8 mouse cellular contexts compared by ENCODE assay signal in genomic region chr9:83547830-83548689, GRCm38 (mm10). TPM values are rescaled to one million over a fixed set of nuclear protein-coding genes. Genes with fewer than 3 reads are reported as not detected.
A peak's percentile ranks its signal among the peaks of the same experiment; 100 is the strongest.
DNase-seq lines count a peak whose midpoint lies in the region; ATAC-seq and TF ChIP-seq lines count a peak whose summit lies in the region.

Gene Sh3bgrl2 (plus strand): TSS chr9:83548327.

- no peak within 1 kb of the TSS for H3K27ac ChIP-seq in ES-E14 (ENCODE audit: insufficient read depth, low read depth, low read length, poor library complexity, severe bottlenecking)
- H3K27ac ChIP-seq in cerebellum, adult 2 months (ENCODE audit: insufficient read depth, low read length) = peak within 1 kb of the TSS; percentile 90
- H3K27ac ChIP-seq in neural tube, embryonic 15.5 days (replicated peaks) = peak within 1 kb of the TSS; percentile 14; the same call in 1 of the 2 replicates
- H3K27ac ChIP-seq in testis, adult 2 months (ENCODE audit: control insufficient read depth, insufficient read depth, low read depth, low read length) = peak within 1 kb of the TSS; percentile 82

- no peaks in the 10 kb centered on the region for H3K9me3 ChIP-seq in ES-E14 (ENCODE audit: control insufficient read depth, insufficient read depth, low read depth, low read length)
- H3K9me3 ChIP-seq in neural tube, embryonic 15.5 days (replicated peaks) = no peaks in the 10 kb centered on the region

- no peak for TF ChIP-seq CTCF in cerebellum, adult 2 months (IDR thresholded peaks at IDR 0.05; ENCODE audit: borderline replicate concordance, insufficient read depth, low read depth, low read length)
- TF ChIP-seq CTCF in lung, adult 2 months (IDR thresholded peaks at IDR 0.05; ENCODE audit: insufficient read depth, low read length) = no peak
- TF ChIP-seq CTCF in testis, adult 2 months (IDR thresholded peaks at IDR 0.05; ENCODE audit: control insufficient read depth, insufficient read depth, insufficient replicate concordance, low read depth, low read length) = no peak

- TF ChIP-seq POLR2A in cerebellum, adult 2 months (IDR thresholded peaks at IDR 0.05; ENCODE audit: borderline replicate concordance, insufficient read depth, low read length) = peak; percentile 85
- TF ChIP-seq POLR2A in lung, adult 2 months (IDR thresholded peaks at IDR 0.05; ENCODE audit: borderline replicate concordance, extremely low read depth, low read depth, low read length) = peak; percentile 73; the same call in 1 of the 2 replicates
- peak; percentile 82 for TF ChIP-seq POLR2A in testis, adult 2 months (IDR thresholded peaks at IDR 0.05; ENCODE audit: control insufficient read depth, low read depth, low read length)

- in situ Hi-C loops in ES-E14 (cut with MboI; ENCODE audit: low sequenced_read_pairs in 2 of 2, unreplicated experiment in 2 of 2) = no loop called here

- H3K9ac ChIP-seq in ES-E14 (ENCODE audit: insufficient read depth, low read depth, low read length, poor library complexity, severe bottlenecking) = peak within 1 kb of the TSS; percentile 87
- peak within 1 kb of the TSS; percentile 48 for H3K9ac ChIP-seq in neural tube, embryonic 15.5 days (replicated peaks)

- DNase-seq in ES-E14 (ENCODE audit: low read depth, low spot score) = peak; percentile 65
- DNase-seq in cerebellum, adult 2 months = peak; percentile 91 to 95
- DNase-seq in layer of hippocampus, adult 8-10 months (ENCODE audit: low spot score in 2 of 2) = peak; percentile 68 to 81
- DNase-seq in lung, adult 2 months = peak; percentile 84

- no peaks in the 10 kb centered on the region for H3K36me3 ChIP-seq in ES-E14 (ENCODE audit: control insufficient read depth, insufficient read depth, low read length, poor library complexity, severe bottlenecking)
- H3K36me3 ChIP-seq in neural tube, embryonic 15.5 days = no peaks in the 10 kb centered on the region
- H3K36me3 ChIP-seq in testis, adult 2 months (ENCODE audit: control insufficient read depth, insufficient read depth, low read length) = no peaks in the 10 kb centered on the region

- peak; percentile 93 for ATAC-seq in frontal cortex, adult (ENCODE audit: low TSS enrichment)
- peak; percentile 44 to 80 for ATAC-seq in hematopoietic stem cell, adult 5-6 weeks (replicated peaks in 1 of 2; ENCODE audit: insufficient read depth in 1 of 2, low FRiP score in 2 of 2, low TSS enrichment in 1 of 2, low read depth in 1 of 2, poor library complexity in 2 of 2, severe bottlenecking in 2 of 2)
- ATAC-seq in neural tube, embryonic 15.5 days (ENCODE audit: low FRiP score) = peak; percentile 95

- H3K4me1 ChIP-seq in ES-E14 (ENCODE audit: control insufficient read depth in 2 of 2, insufficient read depth in 2 of 2, low read length in 2 of 2, poor library complexity in 1 of 2) = peaks cover 0 to 2% of the 10 kb centered on the region in 2 experiments; a peak in 1 of 4 replicates
- H3K4me1 ChIP-seq in cerebellum, adult 2 months (ENCODE audit: control insufficient read depth, insufficient read depth, low read length) = no peaks in the 10 kb centered on the region
- no peaks in the 10 kb centered on the region for H3K4me1 ChIP-seq in lung, adult 2 months (ENCODE audit: control insufficient read depth, insufficient read depth, low read length)
- H3K4me1 ChIP-seq in neural tube, embryonic 15.5 days = 0 out of 2 replicates have a peak, but pooled peaks cover 3% of the 10 kb centered on the region
- H3K4me1 ChIP-seq in testis, adult 2 months (ENCODE audit: control insufficient read depth, insufficient read depth, low read length) = peaks cover 6% of the 10 kb centered on the region

- peak within 1 kb of the TSS; percentile 78 for H3K4me2 ChIP-seq in neural tube, embryonic 15.5 days

- peak within 1 kb of the TSS; percentile 83 to 86 for H3K4me3 ChIP-seq in ES-E14 (ENCODE audit: insufficient read depth in 1 of 2, low read depth in 1 of 2, low read length in 2 of 2, poor library complexity in 1 of 2, severe bottlenecking in 1 of 2)
- peak within 1 kb of the TSS; percentile 99 for H3K4me3 ChIP-seq in cerebellum, adult 2 months (replicated peaks; ENCODE audit: insufficient read depth, low read depth, low read length)
- H3K4me3 ChIP-seq in lung, adult 2 months (replicated peaks; ENCODE audit: extremely low read depth, low read depth, low read length) = peak within 1 kb of the TSS; percentile 95
- H3K4me3 ChIP-seq in neural tube, embryonic 15.5 days (replicated peaks) = peak within 1 kb of the TSS; percentile 69
- peak within 1 kb of the TSS; percentile 94 for H3K4me3 ChIP-seq in testis, adult 2 months (ENCODE audit: control insufficient read depth, low read depth, low read length)

- 2% methylated on average over 76 of the region's 76 CpGs for WGBS in cerebellum, adult 2 months
- WGBS in lung, adult 2 months = 3% methylated on average over 76 of the region's 76 CpGs
- WGBS in neural tube, embryonic 15.5 days = 2% methylated on average over 76 of the region's 76 CpGs

- no peaks in the 10 kb centered on the region for H3K27me3 ChIP-seq in cerebellum, adult 2 months (ENCODE audit: control insufficient read depth, insufficient read depth, low read length)
- no peaks in the 10 kb centered on the region for H3K27me3 ChIP-seq in neural tube, embryonic 15.5 days (replicated peaks)
- no peaks in the 10 kb centered on the region for H3K27me3 ChIP-seq in testis, adult 2 months (ENCODE audit: control insufficient read depth, insufficient read depth, low read length)

TF ChIP-seq in ES-E14, 5 proteins besides CTCF, POLR2A, EP300 and RAD21:
- no peak for TF ChIP-seq CHD2 (IDR thresholded peaks at IDR 0.05; ENCODE audit: low read depth, low read length)
- TF ChIP-seq ZNF384 (IDR thresholded peaks at IDR 0.05; ENCODE audit: low read depth, low read length) = no peak
- TF ChIP-seq MAFK (IDR thresholded peaks at IDR 0.05; ENCODE audit: insufficient read depth, low read depth, low read length) = no peak
- TF ChIP-seq HCFC1 (IDR thresholded peaks at IDR 0.05; ENCODE audit: borderline replicate concordance, insufficient read depth, low read length) = peak; percentile 93

RNA-seq across cellular contexts. Expression of gene Sh3bgrl2, which starts in this region (rescaled TPM):
- 8.9 and 13.3 TPM in 2 replicates for total RNA-seq in ES-E14 (2012; rRNA removed)
- 29.1 and 29.9 TPM in 2 replicates for polyA plus RNA-seq in cerebellum, adult 2 months (2012; rRNA removed)
- 0.69 and 2.2 TPM in 2 replicates for total RNA-seq in hematopoietic stem cell, adult 5-6 weeks (2017)
- 10 to 100 TPM; 31.1 to 33.7 (median 31.4) TPM for total RNA-seq in layer of hippocampus, adult 8-10 months (2022)
- 4.5 and 7.3 TPM in 2 replicates for polyA plus RNA-seq in lung, adult 2 months (2012; rRNA removed)
- polyA plus RNA-seq in neural tube, embryonic 15.5 days (2015; fragmentation: Nextera tagmentation; extraction: Ambion mirVana) = 8.3 and 9.2 TPM in 2 replicates
- polyA plus RNA-seq in testis, adult 2 months (2012; rRNA removed) = 5.2 and 5.8 TPM in 2 replicates
